Mouse (Mus musculus) WW6 (cell line): ENCODE data around the gene Slc1a4.

Source experiments
- DNase-seq: peaks from one replicate; pipeline ENCODE4 v3.0.0-alpha.2; 2013; ENCODE audit warnings: low read depth, low spot score

The Slc1a4 gene

GRCm38 (mm10) chr11:20253088-20253487, 79.4 kb downstream of the Slc1a4 start:
- DNase-seq: no peak
